Mouse (Mus musculus) bone marrow macrophage, adult 2 months (primary cell): ENCODE data around the gene Axdnd1. TPM values are rescaled to one million over a fixed set of nuclear protein-coding genes. Genes with fewer than 3 reads are reported as not detected.

Experiments used
- H3K27ac ChIP-seq: 2 replicates; pipeline ENCODE4 v1.5.1; 2012; ENCODE audit warnings: low read depth, low read length; ENCODE audit not compliant: insufficient read depth
- H3K4me1 ChIP-seq: 2 replicates; pipeline ENCODE4 v1.6.1; 2012; ENCODE audit warnings: low read length; ENCODE audit not compliant: control insufficient read depth, insufficient read depth
- H3K4me3 ChIP-seq: 2 replicates; pipeline ENCODE4 v1.5.1; 2012; ENCODE audit warnings: mild to moderate bottlenecking, low read length, moderate library complexity; ENCODE audit not compliant: insufficient read depth
- CTCF ChIP-seq: IDR thresholded peaks from 2 replicates; pipeline ENCODE4 v1.5.1; 2012; ENCODE audit warnings: low read depth, mild to moderate bottlenecking, low read length, moderate library complexity
- POLR2A ChIP-seq: IDR thresholded peaks from 2 replicates; pipeline ENCODE4 v1.6.1; 2012; ENCODE audit warnings: mild to moderate bottlenecking, low read depth, low read length, borderline replicate concordance
- polyA plus RNA-seq: library from polyadenylated mRNA; stranded (reverse); fragments of >200 nt; gene quantifications from 2 replicates; pipeline ENCODE4 v1.2.4, GENCODE M21; 2012; ENCODE audit not compliant: missing spikeins, insufficient read depth, insufficient read length

Axdnd1 gene
- polyA plus RNA-seq, 1 experiment: 1.8 TPM

GRCm38 (mm10) chr1:156288556-156289221 is 132.3 kb downstream of the Axdnd1 start:
- H3K4me3 ChIP-seq: no peak overlapping the region
- no peak overlapping the region for H3K27ac ChIP-seq
- no peaks in the 10 kb centered on the region for H3K4me1 ChIP-seq
- TF ChIP-seq CTCF (no peak), POLR2A (no peak)

DNA sequence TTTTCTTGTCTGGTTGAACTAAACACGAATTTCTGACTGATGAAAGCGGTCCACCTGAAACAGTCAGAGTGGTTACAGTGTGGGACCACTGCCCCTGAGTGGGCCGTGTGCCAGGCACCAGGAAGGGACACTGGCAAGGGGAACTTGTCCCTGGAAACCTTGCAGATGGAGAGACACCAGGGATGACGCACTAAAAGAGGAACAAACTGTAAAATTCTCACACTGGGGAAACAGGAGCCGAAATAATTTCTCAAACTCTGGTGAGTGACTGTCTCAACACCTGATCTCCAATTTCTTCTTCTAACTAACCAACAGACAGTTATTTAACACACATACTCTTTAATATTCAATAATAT is 135.4 kb downstream of the Axdnd1 start:
- no peak overlapping the region for H3K27ac ChIP-seq
- H3K4me3 ChIP-seq: no peak overlapping the region
- no peaks in the 10 kb centered on the region for H3K4me1 ChIP-seq
- no peak for TF ChIP-seq CTCF
- TF ChIP-seq POLR2A: no peak

DNA sequence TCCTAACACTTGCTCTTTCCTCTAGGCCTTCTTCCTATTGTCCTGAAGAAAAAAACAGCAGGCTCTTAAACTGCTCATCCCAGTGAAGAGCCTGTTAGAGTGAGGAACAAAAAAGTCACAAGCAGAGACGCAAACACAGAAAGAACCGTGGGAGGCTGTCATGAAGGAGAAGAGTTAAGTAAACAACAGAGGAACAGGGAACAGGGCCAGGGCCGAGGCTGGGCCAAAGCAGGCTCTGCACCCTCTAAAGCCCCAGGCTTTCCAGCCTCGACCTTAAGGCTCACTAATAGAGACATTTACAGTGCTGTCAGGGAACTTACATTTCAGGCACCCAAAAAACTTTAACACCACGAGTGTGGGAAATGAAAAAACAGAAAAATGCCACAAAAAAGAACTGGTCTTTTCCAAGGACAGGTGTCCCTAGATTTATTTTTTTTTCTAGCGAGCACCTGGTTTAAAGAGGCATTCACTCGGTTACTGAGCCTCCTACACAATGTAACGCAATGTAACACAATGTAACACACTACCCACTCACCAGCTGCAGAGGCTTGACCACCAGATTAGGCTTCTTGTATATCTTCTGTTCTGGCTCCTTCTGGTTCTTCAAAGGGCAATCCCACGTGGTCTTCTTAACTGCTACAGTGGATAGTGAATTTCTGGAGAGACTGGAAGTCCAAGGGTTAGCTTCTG is 136.0 kb downstream of the Axdnd1 start:
- no peaks in the 10 kb centered on the region for H3K4me1 ChIP-seq
- no peak overlapping the region for H3K27ac ChIP-seq
- TF ChIP-seq CTCF: no peak
- TF ChIP-seq POLR2A: no peak
- H3K4me3 ChIP-seq: no peak overlapping the region

DNA sequence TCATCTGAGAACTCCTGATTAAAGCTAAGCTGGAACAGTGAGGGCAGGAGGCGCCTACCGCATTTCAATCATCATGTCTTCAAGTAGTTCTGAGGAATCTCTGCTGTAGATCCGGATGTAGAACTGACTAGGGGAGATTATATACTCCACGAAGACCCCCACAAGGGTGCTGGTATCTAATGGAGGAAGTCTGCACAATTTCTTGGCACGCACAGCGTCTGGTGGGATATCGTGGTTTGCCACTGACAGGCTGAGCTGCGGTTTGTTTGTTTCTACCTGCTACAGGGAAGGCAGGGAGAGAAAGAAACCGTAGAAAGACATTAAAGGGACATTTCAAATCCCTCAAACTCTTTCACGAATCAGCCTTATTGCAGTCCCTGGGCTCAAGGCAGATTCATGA is 136.8 kb downstream of the Axdnd1 start:
- Histone ChIP-seq H3K4me3 (no peak overlapping the region), H3K4me1 (no peaks in the 10 kb centered on the region), H3K27ac (no peak overlapping the region)
- no peak for TF ChIP-seq CTCF

DNA sequence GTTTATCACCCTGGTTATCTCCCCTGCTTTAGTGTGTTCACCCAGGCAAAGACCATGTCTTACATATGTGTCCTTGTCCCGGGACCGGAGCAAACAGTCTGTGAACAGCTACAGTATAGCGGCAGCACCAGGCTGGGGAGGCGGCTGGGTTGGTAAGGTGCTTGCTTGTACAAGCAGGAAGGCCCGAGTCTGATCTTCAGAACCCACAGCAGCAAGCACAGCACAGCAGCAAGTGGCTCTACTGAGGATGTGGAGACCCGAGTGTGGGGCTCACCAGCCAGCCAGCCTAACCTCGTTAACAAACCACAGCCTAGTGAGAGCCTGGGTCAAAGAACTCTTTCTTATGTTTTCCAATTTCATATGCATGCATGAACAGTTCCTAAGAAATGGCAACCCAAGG is 140.8 kb downstream of the Axdnd1 start:
- Histone ChIP-seq H3K27ac (no peak overlapping the region), H3K4me1 (no peaks in the 10 kb centered on the region), H3K4me3 (no peak overlapping the region)
- TF ChIP-seq CTCF (no peak), POLR2A (no peak)

GRCm38 (mm10) chr1:156273647-156274046 is 147.3 kb downstream of the Axdnd1 start:
- Histone ChIP-seq H3K4me3 (no peak overlapping the region), H3K27ac (no peak overlapping the region), H3K4me1 (no peaks in the 10 kb centered on the region)
- TF ChIP-seq CTCF (no peak), POLR2A (no peak)

Other genes with a start within 250 kb of the Axdnd1 start
- not detected in 2 replicates for gene Fam163a, start 216.1 kb downstream of the Axdnd1 start, polyA plus RNA-seq
- not detected in 2 replicates for gene Tdrd5, start 117.5 kb downstream of the Axdnd1 start, polyA plus RNA-seq
- not detected in 2 replicates for gene Nphs2, start 110.4 kb downstream of the Axdnd1 start, polyA plus RNA-seq
- 1,413 and 1,455 TPM in 2 replicates for gene Gm2000, start 55.1 kb downstream of the Axdnd1 start, polyA plus RNA-seq
- 294 and 305 TPM in 2 replicates for gene Soat1, start 53.2 kb upstream of the Axdnd1 start, polyA plus RNA-seq
- 7.5 and 10.8 TPM in 2 replicates for gene Gm10031, start 102.9 kb upstream of the Axdnd1 start, polyA plus RNA-seq
- 13.4 and 16.3 TPM in 2 replicates for gene Abl2, start 137.6 kb upstream of the Axdnd1 start, polyA plus RNA-seq